Mouse (Mus musculus): Measurements from ENCODE around the gene Hc. TPM values are rescaled to one million over a fixed set of nuclear protein-coding genes. Genes with fewer than 3 reads are reported as not detected.

Hc gene
- total and polyA plus RNA-seq, 3 experiments = 0.74 to 1.2 (median 0.91) TPM

DNA sequence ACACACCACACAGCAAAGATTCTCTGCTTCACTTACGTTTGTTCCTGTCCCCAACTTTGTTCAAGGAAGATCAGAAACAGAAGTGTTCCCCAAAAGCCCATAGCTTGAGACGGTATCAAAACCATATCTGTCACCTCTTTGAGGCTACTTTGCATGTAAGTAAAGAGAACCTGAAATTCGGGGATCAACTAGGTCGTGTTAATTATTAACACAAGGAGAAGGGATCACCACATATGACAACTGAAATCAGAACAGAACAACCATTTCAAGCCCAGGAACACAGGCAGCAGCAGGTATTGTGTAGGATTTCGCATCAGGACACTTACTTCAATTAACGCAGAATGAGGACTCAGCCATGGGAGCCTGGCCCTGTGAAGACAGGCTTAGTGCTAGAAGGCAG lies 39.3 kb upstream of the Hc start:
- H3K4me2 ChIP-seq (ENCODE audit: insufficient read depth, low read depth, poor library complexity, severe bottlenecking) = no peak overlapping the region
- H3K27ac ChIP-seq (ENCODE audit: insufficient read depth, low read depth) = no peak overlapping the region

DNA sequence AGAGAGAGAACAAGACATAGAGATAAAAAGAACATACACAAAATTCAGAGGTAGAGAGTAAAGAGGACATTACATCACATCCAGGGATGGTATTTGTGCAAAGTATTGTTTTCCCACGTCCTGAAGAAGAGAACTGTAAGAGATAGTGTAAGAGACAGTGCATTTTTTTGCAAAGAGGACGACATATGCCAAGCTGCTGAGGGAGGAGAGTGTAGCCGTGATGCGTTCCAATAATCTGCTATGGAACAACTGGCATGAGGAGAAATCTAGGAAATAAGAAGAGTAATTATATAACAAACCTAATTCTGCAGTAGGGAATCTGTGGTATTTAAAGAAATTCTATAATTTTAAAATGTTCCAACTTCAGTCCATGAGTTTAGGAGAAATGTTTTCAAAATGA lies 26.2 kb upstream of the Hc start:
- H3K36me3 ChIP-seq (replicated peaks in 1 of 2; ENCODE audit: control insufficient read depth in 1 of 2, insufficient read depth in 1 of 2, low read length in 1 of 2) = no peaks in the 10 kb centered on the region
- H3K4me3 ChIP-seq (replicated peaks in 1 of 3; ENCODE audit: low read depth in 2 of 3, low read length in 2 of 3, poor library complexity in 1 of 3) = no peak overlapping the region
- H3K4me2 ChIP-seq (ENCODE audit: insufficient read depth, low read depth, poor library complexity, severe bottlenecking) = no peak overlapping the region
- H3K79me2 ChIP-seq (replicated peaks; ENCODE audit: control insufficient read depth, extremely low read depth, insufficient read depth, poor library complexity, severe bottlenecking) = no peaks in the 10 kb centered on the region
- no peak overlapping the region for H3K27ac ChIP-seq (ENCODE audit: insufficient read depth, low read depth)
- H3K9me3 ChIP-seq (replicated peaks; ENCODE audit: low read length) = no peaks in the 10 kb centered on the region
- no peak overlapping the region for H3K9ac ChIP-seq (ENCODE audit: insufficient read depth, low read depth)
- no peak for TF ChIP-seq MXI1 (IDR thresholded peaks at IDR 0.05; ENCODE audit: low read depth, low read length)
- no peak for TF ChIP-seq TBP (conservative IDR thresholded peaks at IDR 0.05; ENCODE audit: low read depth, low read length)
- no peak for TF ChIP-seq GABPA (IDR thresholded peaks at IDR 0.05; ENCODE audit: insufficient replicate concordance, low read depth, low read length)
- no peak for TF ChIP-seq MYC (IDR thresholded peaks at IDR 0.05; ENCODE audit: low read depth, low read length)
- no peak for TF ChIP-seq RCOR1 (conservative IDR thresholded peaks at IDR 0.05; ENCODE audit: low read depth, low read length)
- no peak for TF ChIP-seq ZKSCAN1 (IDR thresholded peaks at IDR 0.05; ENCODE audit: borderline replicate concordance, low read depth, low read length)
- H3K27me3 ChIP-seq (replicated peaks) = no peaks in the 10 kb centered on the region
- DNase-seq (ENCODE audit: extremely low read depth) = no peak
- no peaks in the 10 kb centered on the region for H3K4me1 ChIP-seq (ENCODE audit: control insufficient read depth in 1 of 2, insufficient read depth in 2 of 2)
- in situ Hi-C loops (cut with MboI; ENCODE audit: low pct_ligation_motif_present, low pct_unique_long_range_greater_than_20kb, low sequenced_read_pairs) (no loop called here), dilution Hi-C loops (cut with MboI; ENCODE audit: extremely low pct_ligation_motif_present, extremely low pct_unique_long_range_greater_than_20kb, low sequenced_read_pairs) (no loop called here)

More for the DNA sequence above, 39.3 kb upstream of the Hc start:
- peaks cover 3% of the 10 kb centered on the region for H3K9me3 ChIP-seq (replicated peaks; ENCODE audit: low read length)
- no peaks in the 10 kb centered on the region for H3K27me3 ChIP-seq (replicated peaks)
- in situ Hi-C loops (cut with MboI; ENCODE audit: low pct_ligation_motif_present, low pct_unique_long_range_greater_than_20kb, low sequenced_read_pairs) (loop anchor here (10.0 to 25.0 kb wide), 2 partner anchors 136 to 313 kb away; partner anchors contain the start of genes Rabepk and Traf1), dilution Hi-C loops (cut with MboI; ENCODE audit: extremely low pct_ligation_motif_present, extremely low pct_unique_long_range_greater_than_20kb, low sequenced_read_pairs) (no loop called here)
- TF ChIP-seq IRF4 (IDR thresholded peaks at IDR 0.05; ENCODE audit: low read depth, low read length) (no peak), USF1 (IDR thresholded peaks at IDR 0.05; ENCODE audit: low read depth, low read length) (no peak), CHD1 (IDR thresholded peaks at IDR 0.05; ENCODE audit: low read depth, low read length) (no peak), ZMIZ1 (IDR thresholded peaks at IDR 0.05; ENCODE audit: low read depth, low read length) (no peak), TCF12 (IDR thresholded peaks at IDR 0.05; ENCODE audit: low read depth, low read length) (no peak), GABPA (IDR thresholded peaks at IDR 0.05; ENCODE audit: insufficient replicate concordance, low read depth, low read length) (no peak), UBTF (IDR thresholded peaks at IDR 0.05; ENCODE audit: low read depth, low read length) (no peak), ETS1 (conservative IDR thresholded peaks at IDR 0.05; ENCODE audit: low read depth, low read length) (no peak), RAD21 (IDR thresholded peaks at IDR 0.05; ENCODE audit: low read depth, low read length) (no peak), POLR2A (IDR thresholded peaks at IDR 0.05; ENCODE audit: low read depth, low read length) (no peak), USF2 (conservative IDR thresholded peaks at IDR 0.05; ENCODE audit: low read depth, low read length) (no peak), JUN (IDR thresholded peaks at IDR 0.05; ENCODE audit: insufficient read depth, low read depth, low read length) (no peak), SMC3 (IDR thresholded peaks at IDR 0.05; ENCODE audit: low read depth, low read length) (no peak), CHD2 (IDR thresholded peaks at IDR 0.05; ENCODE audit: low read length) (no peak), KAT2A (IDR thresholded peaks at IDR 0.05; ENCODE audit: insufficient replicate concordance, low read length) (no peak), ELF1 (IDR thresholded peaks at IDR 0.05; ENCODE audit: low read depth, low read length) (no peak), MEF2A (IDR thresholded peaks at IDR 0.05; ENCODE audit: borderline replicate concordance, low read depth, low read length) (no peak)
- no peak for DNase-seq (ENCODE audit: extremely low read depth)
- H3K9ac ChIP-seq (ENCODE audit: insufficient read depth, low read depth) = no peak overlapping the region
- H3K4me3 ChIP-seq (replicated peaks in 1 of 3; ENCODE audit: low read depth in 2 of 3, low read length in 2 of 3, poor library complexity in 1 of 3) = no peak overlapping the region
- no peaks in the 10 kb centered on the region for H3K36me3 ChIP-seq (replicated peaks in 1 of 2; ENCODE audit: control insufficient read depth in 1 of 2, insufficient read depth in 1 of 2, low read length in 1 of 2)
- H3K79me2 ChIP-seq (replicated peaks; ENCODE audit: control insufficient read depth, extremely low read depth, insufficient read depth, poor library complexity, severe bottlenecking) = no peaks in the 10 kb centered on the region
- peaks cover 0 to 3% of the 10 kb centered on the region in 2 experiments; a peak in 2 of 4 replicates for H3K4me1 ChIP-seq (ENCODE audit: control insufficient read depth in 1 of 2, insufficient read depth in 2 of 2)
